Mouse (Mus musculus) heart, embryonic 14.5 days (tissue): Measurements from ENCODE around the gene Nprl3. TPM values are rescaled to one million over a fixed set of nuclear protein-coding genes. Genes with fewer than 3 reads are reported as not detected.
"Not testable (repeated sequence)": the region's sequence is repeated elsewhere in the genome, so short reads cannot be mapped to it uniquely, and the experiment has no call there.

ENCODE experiments used
- ATAC-seq: fragments of 200-750 bp; cut with Nextera tagmentation; 2 replicates; pipeline ENCODE4 v1.8.0; 2017; ENCODE audit warnings: low read depth, moderate TSS enrichment; ENCODE audit not compliant: insufficient number of reproducible peaks, insufficient read depth, low FRiP score
- H3K27ac ChIP-seq, 2 experiments: fragments of 200-500 bp in 1 of 2; fragments of 300-500 bp in 1 of 2; sonication (generic) in 1 of 2; replicated peaks in 1 of 2; 2 replicates each; pipeline ENCODE4 v1.5.1; 2012 to 2014; ENCODE audit warnings: low read depth in 2 of 2, low read length in 2 of 2, control low read depth in 1 of 2, mild to moderate bottlenecking in 1 of 2, mixed read lengths in 1 of 2; ENCODE audit not compliant: control insufficient read depth in 1 of 2, insufficient read depth in 1 of 2
- H3K27me3 ChIP-seq: fragments of 300-500 bp; sonication (generic); 2 replicates; pipeline ENCODE4 v1.6.1; 2014; ENCODE audit warnings: mild to moderate bottlenecking, low read length, control low read depth; ENCODE audit not compliant: control insufficient read depth, insufficient read depth
- H3K36me3 ChIP-seq: fragments of 300-500 bp; sonication (generic); 2 replicates; pipeline ENCODE4 v1.6.1; 2014; ENCODE audit warnings: mild to moderate bottlenecking, control low read depth, low read length, mixed read lengths; ENCODE audit not compliant: control insufficient read depth, insufficient read depth
- H3K4me1 ChIP-seq, 2 experiments: fragments of 200-500 bp in 1 of 2; fragments of 300-500 bp in 1 of 2; sonication (generic) in 1 of 2; 2 replicates each; pipeline ENCODE4 v1.6.1; 2012 to 2014; ENCODE audit warnings: low read length in 2 of 2, control low read depth in 1 of 2, mixed read lengths in 1 of 2; ENCODE audit not compliant: control insufficient read depth in 2 of 2, insufficient read depth in 2 of 2
- H3K4me2 ChIP-seq: fragments of 300-500 bp; sonication (generic); 2 replicates; pipeline ENCODE4 v1.6.1; 2014; ENCODE audit warnings: mild to moderate bottlenecking, low read length
- H3K4me3 ChIP-seq, 2 experiments: fragments of 200-500 bp in 1 of 2; fragments of 300-500 bp in 1 of 2; sonication (generic) in 1 of 2; 2 replicates each; pipeline ENCODE4 v1.5.1; 2012 to 2014; ENCODE audit warnings: low read length in 2 of 2, mild to moderate bottlenecking in 2 of 2, control low read depth in 1 of 2, low read depth in 1 of 2, moderate library complexity in 1 of 2; ENCODE audit not compliant: control insufficient read depth in 1 of 2, insufficient read depth in 1 of 2
- H3K9ac ChIP-seq: fragments of 300-500 bp; sonication (generic); 2 replicates; pipeline ENCODE4 v1.6.1; 2014; ENCODE audit warnings: mild to moderate bottlenecking, low read length
- H3K9me3 ChIP-seq: fragments of 300-500 bp; sonication (generic); 2 replicates; pipeline ENCODE4 v1.6.1; 2016; ENCODE audit warnings: low read length, control low read depth; ENCODE audit not compliant: control insufficient read depth
- WGBS: fragments of 180-500 bp; shearing (Covaris S2); extraction: QIAGEN DNeasy Blood & Tissue Kit; methylation state at CpG from one replicate; pipeline ENCODE4 v1.1.7; 2014; 5-methylcytosine and 5-hydroxymethylcytosine counted together
- polyA plus RNA-seq: library from polyadenylated mRNA; unstranded; fragments of >200 nt; fragmentation: Nextera tagmentation; extraction: Ambion mirVana; gene quantifications from 2 replicates; pipeline ENCODE4 v1.2.1, GENCODE M21; 2014

Gene Nprl3
- polyA plus RNA-seq, 1 experiment from 2014 or later, result 33.2 TPM

- Histone ChIP-seq H3K36me3 (no peaks in the 10 kb centered on the region), H3K27me3 (peaks cover 21% of the 10 kb centered on the region), H3K9me3 (no peaks in the 10 kb centered on the region), H3K27ac (no peak overlapping the region), H3K4me1 (no peaks in the 10 kb centered on the region), H3K4me2 (no peak overlapping the region), H3K4me3 (no peak overlapping the region), H3K9ac (no peak overlapping the region)
- no peak for ATAC-seq
- 64% methylated on average over 1 of the region's 1 CpGs for WGBS
These were observed 34.0 kb upstream of the Nprl3 start for GRCm38 (mm10) chr11:32301506-32301905.

- peaks cover 21% of the 10 kb centered on the region for H3K27me3 ChIP-seq
- no peaks in the 10 kb centered on the region for H3K9me3 ChIP-seq
- no peak overlapping the region for H3K4me3 ChIP-seq
- H3K4me2 ChIP-seq, result peak overlapping the region; percentile 12
- no peak overlapping the region for H3K27ac ChIP-seq
- no peak for ATAC-seq
- H3K9ac ChIP-seq, result no peak overlapping the region
- H3K4me1 ChIP-seq, result no peaks in the 10 kb centered on the region
- no peaks in the 10 kb centered on the region for H3K36me3 ChIP-seq
- 50% methylated on average over 13 of the region's 17 CpGs for WGBS
These were observed 33.1 kb upstream of the Nprl3 start for GRCm38 (mm10) chr11:32300279-32301267.

- peaks cover 21% of the 10 kb centered on the region for H3K27me3 ChIP-seq
- 5% methylated on average over 16 of the region's 16 CpGs for WGBS
- H3K36me3 ChIP-seq, H3K9me3 ChIP-seq, H3K4me3 ChIP-seq, H3K9ac ChIP-seq, H3K4me1 ChIP-seq, ATAC-seq, H3K27ac ChIP-seq: not testable (repeated sequence)
- H3K4me2 ChIP-seq, result peak within 1 kb of the TSS; percentile 12
These were observed 32.4 kb upstream of the Nprl3 start, which contains the start of gene Hbq1a for GRCm38 (mm10) chr11:32299865-32300264. Gene Hbq1a, plus strand, starts transcription at chr11:32300069.

GRCm38 (mm10) chr11:32298532-32298918 lies 31.0 kb upstream of the Nprl3 start:
- Histone ChIP-seq H3K9me3 (no peaks in the 10 kb centered on the region), H3K4me2 (no peak overlapping the region), H3K27ac (no peak overlapping the region), H3K36me3 (no peaks in the 10 kb centered on the region), H3K27me3 (peaks cover 26% of the 10 kb centered on the region), H3K9ac (no peak overlapping the region), H3K4me1 (no peaks in the 10 kb centered on the region), H3K4me3 (no peak overlapping the region)
- WGBS, result 93% methylated on average over 2 of the region's 2 CpGs
- no peak for ATAC-seq

GRCm38 (mm10) chr11:32297866-32298531 lies 30.5 kb upstream of the Nprl3 start:
- no peaks in the 10 kb centered on the region for H3K9me3 ChIP-seq
- no peaks in the 10 kb centered on the region for H3K36me3 ChIP-seq
- no peak overlapping the region for H3K4me3 ChIP-seq
- H3K27ac ChIP-seq, result no peak overlapping the region
- ATAC-seq, result no peak
- H3K4me2 ChIP-seq, result no peak overlapping the region
- WGBS, result 91% methylated on average over 1 of the region's 1 CpGs
- no peaks in the 10 kb centered on the region for H3K4me1 ChIP-seq
- no peak overlapping the region for H3K9ac ChIP-seq
- H3K27me3 ChIP-seq, result peaks cover 26% of the 10 kb centered on the region

GRCm38 (mm10) chr11:32297417-32297816 lies 29.9 kb upstream of the Nprl3 start:
- H3K4me1 ChIP-seq, H3K9ac ChIP-seq, H3K36me3 ChIP-seq, H3K4me3 ChIP-seq, H3K9me3 ChIP-seq, H3K27ac ChIP-seq, H3K4me2 ChIP-seq, ATAC-seq: not testable (repeated sequence)
- WGBS, result 13% methylated on average over 2 of the region's 2 CpGs
- H3K27me3 ChIP-seq, result peaks cover 26% of the 10 kb centered on the region

- H3K27me3 ChIP-seq, result peaks cover 18% of the 10 kb centered on the region
- not testable (repeated sequence) for H3K9me3 ChIP-seq, H3K4me2 ChIP-seq, H3K27ac ChIP-seq, H3K4me1 ChIP-seq, H3K36me3 ChIP-seq, H3K9ac ChIP-seq, H3K4me3 ChIP-seq
- WGBS, result no CpG with 5 or more reads among the region's 4 CpGs
- ATAC-seq, result peak; percentile 51
These were observed 28.7 kb upstream of the Nprl3 start, which contains the start of gene Hba-a2 for GRCm38 (mm10) chr11:32296203-32296602. Gene Hba-a2, plus strand, starts transcription at chr11:32296489.
